15 mouse cellular contexts compared by ENCODE assay signal in the genomic region with DNA sequence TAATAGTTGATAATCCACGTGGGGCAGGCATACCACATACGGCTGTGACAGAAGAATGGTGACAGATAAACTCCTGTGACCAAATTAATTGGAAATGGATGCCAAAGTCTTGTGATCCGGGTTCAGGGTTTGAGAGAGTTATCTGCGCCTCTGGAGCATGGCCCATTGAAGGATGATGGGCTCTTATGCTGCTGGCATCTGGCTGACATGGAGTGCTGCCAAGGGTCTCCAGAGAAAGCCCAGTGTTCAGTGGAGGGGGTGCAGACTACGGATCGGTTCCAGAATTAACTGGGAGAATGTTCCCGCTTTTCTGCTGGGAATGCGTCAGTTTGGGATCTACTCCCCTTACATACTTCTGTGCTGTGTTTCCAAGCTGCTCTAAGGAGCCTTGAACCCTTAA.
DNase-seq lines count a peak whose midpoint lies in the region; ATAC-seq and TF ChIP-seq lines count a peak whose summit lies in the region.
"Had no signal": no experiment of that assay in that cellular context is flagged by ENCODE, and none has a peak within 500 bp of the region (broad histone marks: within the 10 kb centered on the region; RNA-seq: fewer than 3 reads in every experiment).

No protein-coding gene starts in this region.

- H3K27ac ChIP-seq in forebrain, embryonic 16.5 days (ENCODE audit: low read length) = no peak overlapping the region
- no peak overlapping the region for H3K27ac ChIP-seq in forebrain, postnatal 0 days (ENCODE audit: low read depth, low read length)
- H3K27ac ChIP-seq in hindbrain, embryonic 15.5 days (replicated peaks) = no peak overlapping the region
- no peak overlapping the region for H3K27ac ChIP-seq in hindbrain, embryonic 11.5 days (ENCODE audit: low read depth, low read length)
- no peak overlapping the region for H3K27ac ChIP-seq in neural tube, embryonic 14.5 days (ENCODE audit: low read depth, low read length)
- no peak overlapping the region for H3K27ac ChIP-seq in neural tube, embryonic 15.5 days (replicated peaks)
- H3K27ac ChIP-seq: embryonic facial prominence, embryonic 13.5 days; heart, embryonic 10.5 days; intestine, embryonic 15.5 days; kidney, embryonic 15.5 days; liver, embryonic 15.5 days had no signal

- peak; percentile 43; the same call in 1 of the 2 replicates for ATAC-seq in forebrain, embryonic 16.5 days
- no peak; the same call in 1 of the 2 replicates for ATAC-seq in forebrain, postnatal 0 days
- ATAC-seq in hindbrain, embryonic 15.5 days (ENCODE audit: low FRiP score, low read depth) = peak; percentile 63; the same call in 1 of the 2 replicates
- no peak for ATAC-seq in hindbrain, embryonic 11.5 days (ENCODE audit: low FRiP score)
- peak; percentile 56; the same call in 1 of the 2 replicates for ATAC-seq in neural tube, embryonic 14.5 days (ENCODE audit: low read depth)
- no peak; the same call in 1 of the 2 replicates for ATAC-seq in neural tube, embryonic 15.5 days (ENCODE audit: low FRiP score)
- ATAC-seq: intestine, embryonic 15.5 days had no signal

- no peak overlapping the region for H3K9ac ChIP-seq in forebrain, embryonic 16.5 days (replicated peaks; ENCODE audit: low read depth, low read length)
- no peak overlapping the region for H3K9ac ChIP-seq in forebrain, postnatal 0 days
- no peak overlapping the region for H3K9ac ChIP-seq in hindbrain, embryonic 15.5 days
- no peak overlapping the region for H3K9ac ChIP-seq in hindbrain, embryonic 11.5 days (ENCODE audit: low read depth, low read length)
- H3K9ac ChIP-seq in neural tube, embryonic 14.5 days (replicated peaks; ENCODE audit: low read depth, low read length) = no peak overlapping the region
- no peak overlapping the region for H3K9ac ChIP-seq in neural tube, embryonic 15.5 days (replicated peaks)
- H3K9ac ChIP-seq: embryonic facial prominence, embryonic 13.5 days; intestine, embryonic 15.5 days; kidney, embryonic 15.5 days; liver, embryonic 15.5 days had no signal

- no peak overlapping the region for H3K4me2 ChIP-seq in forebrain, embryonic 16.5 days (ENCODE audit: low read length)
- H3K4me2 ChIP-seq in forebrain, postnatal 0 days (ENCODE audit: low read depth) = no peak overlapping the region
- H3K4me2 ChIP-seq in hindbrain, embryonic 15.5 days = no peak overlapping the region
- H3K4me2 ChIP-seq in hindbrain, embryonic 11.5 days (replicated peaks; ENCODE audit: low read depth, low read length) = no peak overlapping the region
- no peak overlapping the region for H3K4me2 ChIP-seq in neural tube, embryonic 14.5 days (ENCODE audit: low read depth, low read length)
- no peak overlapping the region for H3K4me2 ChIP-seq in neural tube, embryonic 15.5 days
- H3K4me2 ChIP-seq: embryonic facial prominence, embryonic 13.5 days; intestine, embryonic 15.5 days; kidney, embryonic 15.5 days; liver, embryonic 15.5 days had no signal

- no peaks in the 10 kb centered on the region for H3K27me3 ChIP-seq in forebrain, embryonic 16.5 days (replicated peaks; ENCODE audit: control insufficient read depth, insufficient read depth, low read length)
- no peaks in the 10 kb centered on the region for H3K27me3 ChIP-seq in forebrain, postnatal 0 days (ENCODE audit: insufficient read depth, low read length)
- H3K27me3 ChIP-seq in hindbrain, embryonic 15.5 days = no peaks in the 10 kb centered on the region
- H3K27me3 ChIP-seq in hindbrain, embryonic 11.5 days (ENCODE audit: control insufficient read depth, insufficient read depth, low read length) = no peaks in the 10 kb centered on the region
- H3K27me3 ChIP-seq in neural tube, embryonic 14.5 days (ENCODE audit: control insufficient read depth, insufficient read depth, low read length) = no peaks in the 10 kb centered on the region
- no peaks in the 10 kb centered on the region for H3K27me3 ChIP-seq in neural tube, embryonic 15.5 days (replicated peaks)
- H3K27me3 ChIP-seq: embryonic facial prominence, embryonic 13.5 days; intestine, embryonic 15.5 days; kidney, embryonic 15.5 days; liver, embryonic 15.5 days had no signal

- H3K36me3 ChIP-seq in forebrain, embryonic 16.5 days (ENCODE audit: control insufficient read depth, insufficient read depth) = no peaks in the 10 kb centered on the region
- no peaks in the 10 kb centered on the region for H3K36me3 ChIP-seq in forebrain, postnatal 0 days (ENCODE audit: insufficient read depth)
- H3K36me3 ChIP-seq in hindbrain, embryonic 15.5 days = no peaks in the 10 kb centered on the region
- no peaks in the 10 kb centered on the region for H3K36me3 ChIP-seq in hindbrain, embryonic 11.5 days (ENCODE audit: control insufficient read depth, insufficient read depth, low read length)
- H3K36me3 ChIP-seq in neural tube, embryonic 14.5 days (ENCODE audit: control insufficient read depth, insufficient read depth, low read length) = no peaks in the 10 kb centered on the region
- no peaks in the 10 kb centered on the region for H3K36me3 ChIP-seq in neural tube, embryonic 15.5 days
- H3K36me3 ChIP-seq: embryonic facial prominence, embryonic 13.5 days; heart, embryonic 10.5 days; intestine, embryonic 15.5 days; kidney, embryonic 15.5 days; liver, embryonic 15.5 days had no signal

- no peaks in the 10 kb centered on the region for H3K9me3 ChIP-seq in forebrain, embryonic 16.5 days (ENCODE audit: control insufficient read depth, low read length)
- H3K9me3 ChIP-seq in forebrain, postnatal 0 days (ENCODE audit: low read length) = no peaks in the 10 kb centered on the region
- H3K9me3 ChIP-seq in hindbrain, embryonic 15.5 days = no peaks in the 10 kb centered on the region
- H3K9me3 ChIP-seq in hindbrain, embryonic 11.5 days (ENCODE audit: control insufficient read depth, low read length) = no peaks in the 10 kb centered on the region
- H3K9me3 ChIP-seq in neural tube, embryonic 14.5 days (ENCODE audit: control insufficient read depth, low read length) = no peaks in the 10 kb centered on the region
- H3K9me3 ChIP-seq in neural tube, embryonic 15.5 days (replicated peaks) = no peaks in the 10 kb centered on the region
- H3K9me3 ChIP-seq: embryonic facial prominence, embryonic 13.5 days; heart, embryonic 10.5 days; intestine, embryonic 15.5 days; kidney, embryonic 15.5 days; liver, embryonic 15.5 days had no signal

- H3K4me1 ChIP-seq in forebrain, embryonic 16.5 days (replicated peaks; ENCODE audit: control insufficient read depth, insufficient read depth, low read length) = no peaks in the 10 kb centered on the region
- no peaks in the 10 kb centered on the region for H3K4me1 ChIP-seq in forebrain, postnatal 0 days (ENCODE audit: insufficient read depth)
- H3K4me1 ChIP-seq in hindbrain, embryonic 15.5 days (replicated peaks) = peaks cover 4% of the 10 kb centered on the region; the same call in 1 of the 2 replicates
- H3K4me1 ChIP-seq in hindbrain, embryonic 11.5 days (replicated peaks; ENCODE audit: control insufficient read depth, insufficient read depth, low read length) = no peaks in the 10 kb centered on the region
- no peaks in the 10 kb centered on the region for H3K4me1 ChIP-seq in neural tube, embryonic 14.5 days (ENCODE audit: control insufficient read depth, insufficient read depth, low read length)
- peaks cover 4% of the 10 kb centered on the region; the same call in 1 of the 2 replicates for H3K4me1 ChIP-seq in neural tube, embryonic 15.5 days
- H3K4me1 ChIP-seq: heart, embryonic 10.5 days; intestine, embryonic 15.5 days; kidney, embryonic 15.5 days had no signal

- TF ChIP-seq CTCF in forebrain, postnatal 0 days (IDR thresholded peaks at IDR 0.05; ENCODE audit: low read depth) = no peak

- no peak for DNase-seq in forebrain, postnatal 0 days
- no peak for DNase-seq in hindbrain, embryonic 11.5 days (ENCODE audit: low spot score)
- no peak for DNase-seq in frontal cortex, postnatal 14 days (ENCODE audit: low spot score in 2 of 2)
- DNase-seq: gastrocnemius, postnatal 10 days; layer of hippocampus, postnatal 36 days; right cerebral cortex, postnatal 4 days had no signal

- H3K4me3 ChIP-seq in forebrain, embryonic 16.5 days (replicated peaks; ENCODE audit: low read length) = no peak overlapping the region
- no peak overlapping the region for H3K4me3 ChIP-seq in forebrain, postnatal 0 days (ENCODE audit: low read depth, low read length)
- H3K4me3 ChIP-seq in hindbrain, embryonic 15.5 days = no peak overlapping the region
- no peak overlapping the region for H3K4me3 ChIP-seq in hindbrain, embryonic 11.5 days (ENCODE audit: low read depth, low read length)
- H3K4me3 ChIP-seq in neural tube, embryonic 14.5 days (ENCODE audit: low read depth, low read length) = no peak overlapping the region
- no peak overlapping the region for H3K4me3 ChIP-seq in neural tube, embryonic 15.5 days (replicated peaks)
- H3K4me3 ChIP-seq: embryonic facial prominence, embryonic 13.5 days; heart, embryonic 10.5 days; intestine, embryonic 15.5 days; kidney, embryonic 15.5 days; liver, embryonic 15.5 days had no signal

- 40% methylated on average over 8 of the region's 8 CpGs for WGBS in forebrain, embryonic 16.5 days
- 39% methylated on average over 8 of the region's 8 CpGs for WGBS in forebrain, postnatal 0 days
- WGBS in hindbrain, embryonic 15.5 days = 63% methylated on average over 8 of the region's 8 CpGs
- WGBS in hindbrain, embryonic 11.5 days = 89% methylated on average over 8 of the region's 8 CpGs
- WGBS in neural tube, embryonic 14.5 days = 54% methylated on average over 8 of the region's 8 CpGs
- 59% methylated on average over 8 of the region's 8 CpGs for WGBS in neural tube, embryonic 15.5 days

Comparison
In these comparisons a context has a peak if more than half of its experiments do, and no peak if none do; other contexts are left out.
1. ATAC-seq: peak in forebrain, embryonic 16.5 days (single experiment), hindbrain, embryonic 15.5 days (single experiment) and neural tube, embryonic 14.5 days (single experiment); none in forebrain, postnatal 0 days (single experiment), hindbrain, embryonic 11.5 days (single experiment) and neural tube, embryonic 15.5 days (single experiment).